Mouse (Mus musculus) hindbrain, embryonic 13.5 days (tissue): ENCODE measurements around the gene Gm813. TPM values are rescaled to one million over a fixed set of nuclear protein-coding genes. Genes with fewer than 3 reads are reported as not detected.
"Not testable (repeated sequence)": the region's sequence is repeated elsewhere in the genome, so short reads cannot be mapped to it uniquely, and the experiment has no call there.

Experiments used
- ATAC-seq: fragments of 200-750 bp; cut with Nextera tagmentation; 2 replicates; pipeline ENCODE4 v1.8.0; 2017; ENCODE audit warnings: moderate TSS enrichment; ENCODE audit not compliant: low FRiP score
- H3K27ac ChIP-seq: fragments of 300-500 bp; sonication (generic); 2 replicates; pipeline ENCODE4 v1.5.1; 2015; ENCODE audit warnings: inconsistent platforms, mild to moderate bottlenecking, moderate library complexity
- H3K27me3 ChIP-seq: fragments of 300-500 bp; sonication (generic); 2 replicates; pipeline ENCODE4 v1.6.1; 2015; ENCODE audit warnings: mild to moderate bottlenecking, inconsistent platforms
- H3K36me3 ChIP-seq: fragments of 300-500 bp; sonication (generic); 2 replicates; pipeline ENCODE4 v1.6.1; 2015; ENCODE audit warnings: mild to moderate bottlenecking, inconsistent platforms
- H3K4me1 ChIP-seq: fragments of 300-500 bp; sonication (generic); replicated peaks from 2 replicates; pipeline ENCODE4 v1.6.1; 2015; ENCODE audit warnings: inconsistent platforms
- H3K4me2 ChIP-seq: fragments of 300-500 bp; sonication (generic); 2 replicates; pipeline ENCODE4 v1.6.1; 2015; ENCODE audit warnings: inconsistent platforms, mild to moderate bottlenecking, moderate library complexity
- H3K4me3 ChIP-seq: fragments of 300-500 bp; sonication (generic); 2 replicates; pipeline ENCODE4 v1.5.1; 2015; ENCODE audit warnings: mild to moderate bottlenecking, inconsistent platforms
- H3K9ac ChIP-seq: fragments of 300-500 bp; sonication (generic); 2 replicates; pipeline ENCODE4 v1.6.1; 2015; ENCODE audit warnings: mild to moderate bottlenecking, inconsistent platforms
- H3K9me3 ChIP-seq: fragments of 300-500 bp; sonication (generic); 2 replicates; pipeline ENCODE4 v1.6.1; 2016; ENCODE audit warnings: inconsistent platforms
- WGBS: fragments of 180-500 bp; shearing (Covaris S2); methylation state at CpG from one replicate; pipeline ENCODE4 v1.1.7; 2015; 5-methylcytosine and 5-hydroxymethylcytosine counted together
- polyA plus RNA-seq: library from polyadenylated mRNA; unstranded; fragments of >200 nt; fragmentation: Nextera tagmentation; extraction: Ambion mirVana; gene quantifications from 2 replicates; pipeline ENCODE4 v1.2.1, GENCODE M21; 2015

Gene Gm813
- polyA plus RNA-seq: not detected in 2 replicates

DNA sequence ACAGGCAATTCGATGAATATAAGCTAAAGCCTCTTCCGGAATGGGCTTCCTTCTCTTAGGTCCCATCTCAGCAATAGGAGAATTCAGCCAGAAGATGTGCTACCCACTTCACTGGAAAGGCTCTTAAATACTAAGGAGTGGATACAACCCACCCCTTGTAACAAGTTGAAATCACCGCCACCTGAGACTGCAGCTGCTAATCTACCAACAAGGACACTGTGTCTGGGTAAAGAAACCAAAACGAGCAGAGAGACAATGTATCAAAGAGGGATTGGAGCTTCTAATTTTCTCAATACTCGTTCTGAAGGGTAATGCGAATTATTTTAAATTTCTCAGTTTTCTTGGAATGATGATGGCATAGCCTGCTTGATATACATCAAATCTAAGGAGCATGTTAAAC lies at the start of gene Gm813:
Gene Gm813, minus strand, starts transcription at position 101 of the 400 bp plus-strand sequence.
- Histone ChIP-seq H3K36me3 (no peaks in the 10 kb centered on the region), H3K4me1 (no peaks in the 10 kb centered on the region), H3K27ac (no peak within 1 kb of the TSS), H3K9me3 (no peaks in the 10 kb centered on the region), H3K9ac (no peak within 1 kb of the TSS), H3K27me3 (no peaks in the 10 kb centered on the region), H3K4me2 (no peak within 1 kb of the TSS), H3K4me3 (no peak within 1 kb of the TSS)
- ATAC-seq: no peak
- 89% methylated on average over 6 of the region's 6 CpGs for WGBS

DNA sequence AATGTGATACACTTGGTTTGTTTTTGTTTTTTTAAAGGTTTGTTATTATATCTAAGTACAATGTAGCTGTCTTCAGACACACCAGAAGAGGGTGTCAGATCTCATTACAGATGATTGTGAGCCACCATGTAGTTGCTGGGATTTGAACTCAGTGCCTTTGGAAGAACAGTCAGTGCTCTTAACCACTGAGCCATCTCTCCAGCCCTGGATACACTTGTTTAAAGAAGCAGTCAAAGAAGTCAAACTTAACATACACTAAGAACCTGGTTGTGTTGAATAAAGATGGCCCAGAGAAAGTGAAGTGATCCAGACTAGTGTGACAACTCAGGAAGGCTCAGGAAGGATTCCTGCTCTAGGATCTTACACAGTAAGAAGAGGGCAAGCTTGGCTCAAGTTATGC lies 48.4 kb upstream of the Gm813 start:
- H3K4me1 ChIP-seq, H3K4me2 ChIP-seq, H3K27me3 ChIP-seq, H3K9me3 ChIP-seq, ATAC-seq, H3K36me3 ChIP-seq, H3K27ac ChIP-seq, H3K4me3 ChIP-seq, H3K9ac ChIP-seq: not testable (repeated sequence)

DNA sequence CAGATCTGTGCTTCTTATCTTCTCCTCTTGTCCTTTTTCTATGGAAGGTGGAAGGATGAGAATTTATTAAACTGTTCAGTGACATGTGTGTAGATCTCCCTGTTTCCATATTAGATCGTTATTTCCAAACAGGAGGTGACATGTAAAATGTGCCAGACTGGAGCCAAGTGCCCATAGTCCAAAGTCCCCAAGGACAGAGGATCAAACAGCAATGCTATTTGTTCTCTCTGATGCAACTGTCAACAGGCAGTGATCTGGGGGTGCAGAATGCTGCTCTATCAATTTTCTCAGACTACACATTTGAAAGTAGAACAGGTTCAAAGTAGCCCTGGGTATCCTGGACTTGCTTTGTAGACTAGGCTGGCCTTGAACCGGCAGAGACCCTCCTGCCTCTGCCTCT lies 47.0 kb upstream of the Gm813 start:
- Histone ChIP-seq H3K9ac (no peak overlapping the region), H3K9me3 (no peaks in the 10 kb centered on the region), H3K27ac (no peak overlapping the region), H3K4me2 (no peak overlapping the region), H3K36me3 (no peaks in the 10 kb centered on the region), H3K4me1 (no peaks in the 10 kb centered on the region), H3K27me3 (no peaks in the 10 kb centered on the region), H3K4me3 (no peak overlapping the region)
- WGBS: 88% methylated on average over 2 of the region's 2 CpGs
- ATAC-seq: no peak

DNA sequence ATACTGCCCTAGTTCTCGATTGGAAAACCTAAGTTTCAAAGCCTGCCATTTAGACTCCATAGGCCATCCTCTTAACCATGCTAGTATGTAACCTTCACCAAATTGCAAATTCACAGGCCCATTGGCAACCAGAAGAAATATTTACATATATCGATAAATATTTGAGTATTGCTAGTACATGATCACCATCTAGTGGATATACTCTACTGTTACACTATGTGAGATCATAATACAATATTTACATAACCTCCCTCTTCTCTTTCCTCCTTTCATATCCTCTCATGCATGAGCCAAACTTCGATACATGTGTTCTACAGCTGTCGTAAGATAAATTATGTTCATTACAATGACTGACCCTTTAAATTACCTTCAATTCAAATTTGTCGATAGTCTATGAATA lies 46.2 kb upstream of the Gm813 start:
- 70% methylated on average over 5 of the region's 5 CpGs for WGBS
- Histone ChIP-seq H3K9me3 (no peaks in the 10 kb centered on the region), H3K27me3 (no peaks in the 10 kb centered on the region), H3K4me3 (no peak overlapping the region), H3K4me2 (no peak overlapping the region), H3K4me1 (no peaks in the 10 kb centered on the region), H3K36me3 (no peaks in the 10 kb centered on the region), H3K27ac (no peak overlapping the region), H3K9ac (no peak overlapping the region)
- no peak for ATAC-seq

DNA sequence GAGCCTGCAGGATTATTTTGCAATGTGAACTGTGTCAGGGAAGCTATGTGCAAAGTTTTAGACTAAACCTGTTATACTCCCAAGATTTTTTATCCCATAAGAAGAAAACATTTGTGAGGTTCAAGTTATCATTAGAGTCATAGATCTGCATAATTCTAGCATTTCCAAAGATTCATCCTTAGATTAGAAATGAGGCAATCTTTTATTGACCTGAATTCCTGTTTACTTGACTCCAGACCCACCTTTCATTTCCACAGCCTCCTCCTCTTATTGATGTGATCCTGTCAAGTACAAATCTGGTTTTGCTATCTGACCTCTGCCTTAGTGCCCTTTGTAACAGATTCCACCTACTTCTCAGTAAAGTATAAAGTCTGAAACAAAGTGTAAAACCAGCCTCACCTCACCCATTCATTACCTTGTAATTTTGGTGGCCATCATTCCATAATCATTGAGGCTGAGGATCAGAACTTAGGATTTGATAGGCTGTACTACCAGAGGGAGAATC lies 45.6 kb upstream of the Gm813 start:
- Histone ChIP-seq H3K9me3 (no peaks in the 10 kb centered on the region), H3K4me3 (no peak overlapping the region), H3K4me1 (no peaks in the 10 kb centered on the region), H3K27ac (no peak overlapping the region), H3K4me2 (no peak overlapping the region), H3K27me3 (no peaks in the 10 kb centered on the region), H3K36me3 (no peaks in the 10 kb centered on the region), H3K9ac (no peak overlapping the region)
- ATAC-seq: no peak

DNA sequence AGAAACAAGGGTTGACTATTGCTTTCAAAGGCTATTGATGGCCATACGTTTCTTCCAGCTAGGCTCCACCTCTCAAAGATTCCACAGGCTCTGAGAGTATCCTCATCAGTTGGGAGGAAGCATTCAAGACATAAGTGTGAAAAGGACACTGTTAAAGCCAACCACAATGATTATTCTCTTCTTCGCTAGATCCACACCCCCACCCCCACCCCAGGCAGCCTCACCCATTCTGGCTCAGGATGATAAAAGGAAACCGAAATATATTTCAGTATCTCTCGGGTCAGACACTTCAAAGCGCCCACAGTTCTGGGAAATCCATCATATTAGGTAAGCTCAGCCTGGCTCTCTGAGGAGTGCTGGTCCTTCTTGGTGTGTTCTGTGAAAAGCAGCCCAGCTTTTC lies 45.0 kb upstream of the Gm813 start:
- 90% methylated on average over 5 of the region's 5 CpGs for WGBS
- H3K4me3 ChIP-seq: no peak overlapping the region
- no peaks in the 10 kb centered on the region for H3K36me3 ChIP-seq
- no peak overlapping the region for H3K9ac ChIP-seq
- no peaks in the 10 kb centered on the region for H3K27me3 ChIP-seq
- H3K4me2 ChIP-seq: no peak overlapping the region
- H3K27ac ChIP-seq: no peak overlapping the region
- no peaks in the 10 kb centered on the region for H3K4me1 ChIP-seq
- no peak for ATAC-seq
- H3K9me3 ChIP-seq: no peaks in the 10 kb centered on the region

DNA sequence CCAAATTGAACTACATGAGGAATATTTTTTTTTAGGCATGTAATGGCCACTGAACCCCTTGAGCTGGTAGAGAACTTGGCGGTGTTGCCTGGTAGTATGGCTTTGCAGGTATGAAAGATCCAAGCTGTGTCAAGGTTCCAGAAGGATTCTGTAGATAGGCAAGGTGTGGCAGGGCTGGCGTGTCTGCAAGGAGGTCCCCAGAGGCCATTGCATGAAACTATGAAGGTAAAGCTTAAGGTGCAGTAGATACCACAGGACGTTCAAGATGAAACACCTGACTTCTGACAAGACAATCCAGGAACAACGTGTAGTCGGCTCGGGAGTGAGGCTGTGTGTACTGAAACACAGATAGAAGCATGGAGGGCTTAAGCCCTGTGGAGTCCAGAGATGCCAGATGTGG lies 41.9 kb upstream of the Gm813 start:
- H3K27ac ChIP-seq: no peak overlapping the region
- H3K4me1 ChIP-seq: no peaks in the 10 kb centered on the region
- no peaks in the 10 kb centered on the region for H3K36me3 ChIP-seq
- WGBS: 95% methylated on average over 6 of the region's 6 CpGs
- H3K9ac ChIP-seq: no peak overlapping the region
- no peak overlapping the region for H3K4me2 ChIP-seq
- no peaks in the 10 kb centered on the region for H3K9me3 ChIP-seq
- no peak for ATAC-seq
- H3K27me3 ChIP-seq: no peaks in the 10 kb centered on the region
- H3K4me3 ChIP-seq: no peak overlapping the region

DNA sequence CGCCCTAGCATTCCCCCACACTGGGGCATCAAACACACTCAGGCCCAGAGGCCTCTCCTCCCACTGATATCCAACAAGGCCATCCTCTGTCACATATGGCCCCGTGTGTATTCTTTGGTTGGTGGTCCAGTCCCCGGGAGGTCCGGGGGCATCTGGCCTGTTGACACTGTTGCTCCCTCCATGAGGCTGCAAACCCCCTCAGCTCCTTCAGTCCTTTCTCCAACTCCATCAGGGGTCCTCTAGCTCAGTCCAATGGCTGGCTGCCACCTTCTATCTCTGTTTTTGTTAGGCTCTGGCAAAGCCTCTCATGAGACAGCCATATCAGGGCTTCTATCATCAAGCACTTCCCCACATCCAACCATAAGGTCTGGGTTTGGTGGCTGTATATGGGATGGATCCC lies 39.7 kb upstream of the Gm813 start:
- Histone ChIP-seq H3K4me3 (no peak overlapping the region), H3K27ac (no peak overlapping the region), H3K9ac (no peak overlapping the region), H3K4me2 (no peak overlapping the region), H3K36me3 (no peaks in the 10 kb centered on the region), H3K4me1 (no peaks in the 10 kb centered on the region), H3K9me3 (no peaks in the 10 kb centered on the region), H3K27me3 (no peaks in the 10 kb centered on the region)
- ATAC-seq: no peak
- 82% methylated on average over 4 of the region's 4 CpGs for WGBS

DNA sequence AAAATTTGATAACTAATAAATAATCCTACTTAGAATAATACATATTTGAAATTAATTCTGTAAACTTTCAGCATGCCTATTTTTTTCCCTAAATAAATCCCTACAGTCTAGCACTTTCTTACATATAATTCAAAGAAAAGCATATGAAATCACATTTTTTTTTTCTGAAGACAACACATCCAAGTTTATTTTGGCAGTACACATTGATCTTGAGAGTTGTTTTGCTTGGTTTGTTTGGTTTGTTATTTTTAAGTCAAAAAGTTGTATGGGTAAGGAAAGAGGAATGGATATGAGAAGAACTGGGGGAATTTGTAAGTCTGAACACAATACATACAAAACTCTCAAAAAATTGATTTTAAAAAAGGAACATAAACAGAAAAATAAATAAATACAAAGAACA lies 39.0 kb upstream of the Gm813 start:
- Histone ChIP-seq H3K4me2 (no peak overlapping the region), H3K27ac (no peak overlapping the region), H3K9me3 (no peaks in the 10 kb centered on the region), H3K36me3 (no peaks in the 10 kb centered on the region), H3K4me1 (no peaks in the 10 kb centered on the region), H3K27me3 (no peaks in the 10 kb centered on the region), H3K4me3 (no peak overlapping the region), H3K9ac (no peak overlapping the region)
- no peak for ATAC-seq

DNA sequence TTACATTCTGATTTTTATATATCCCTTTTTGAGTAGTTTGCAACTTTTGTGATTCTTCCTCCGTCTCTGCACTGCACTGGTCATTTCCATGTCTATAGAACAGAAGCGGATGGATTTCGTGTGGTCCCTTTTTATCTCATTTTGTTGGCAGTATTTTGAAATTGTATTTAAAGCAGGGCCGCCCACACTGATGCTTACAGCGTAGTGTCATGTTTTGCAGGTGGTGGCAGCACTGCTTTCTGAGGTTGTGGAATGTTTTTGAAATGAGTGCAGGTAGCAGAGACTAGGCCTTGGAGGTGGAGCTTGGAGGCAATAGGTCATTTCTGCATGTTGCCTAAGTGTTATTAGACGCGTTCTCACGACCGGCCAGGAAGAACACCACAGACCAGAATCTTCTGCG lies 33.2 kb upstream of the Gm813 start:
- no peaks in the 10 kb centered on the region for H3K4me1 ChIP-seq
- H3K36me3 ChIP-seq: no peaks in the 10 kb centered on the region
- H3K27ac ChIP-seq: no peak overlapping the region
- ATAC-seq: no peak
- WGBS: 95% methylated on average over 10 of the region's 10 CpGs
- no peak overlapping the region for H3K4me3 ChIP-seq
- H3K9ac ChIP-seq: no peak overlapping the region
- no peaks in the 10 kb centered on the region for H3K27me3 ChIP-seq
- no peak overlapping the region for H3K4me2 ChIP-seq
- H3K9me3 ChIP-seq: no peaks in the 10 kb centered on the region

DNA sequence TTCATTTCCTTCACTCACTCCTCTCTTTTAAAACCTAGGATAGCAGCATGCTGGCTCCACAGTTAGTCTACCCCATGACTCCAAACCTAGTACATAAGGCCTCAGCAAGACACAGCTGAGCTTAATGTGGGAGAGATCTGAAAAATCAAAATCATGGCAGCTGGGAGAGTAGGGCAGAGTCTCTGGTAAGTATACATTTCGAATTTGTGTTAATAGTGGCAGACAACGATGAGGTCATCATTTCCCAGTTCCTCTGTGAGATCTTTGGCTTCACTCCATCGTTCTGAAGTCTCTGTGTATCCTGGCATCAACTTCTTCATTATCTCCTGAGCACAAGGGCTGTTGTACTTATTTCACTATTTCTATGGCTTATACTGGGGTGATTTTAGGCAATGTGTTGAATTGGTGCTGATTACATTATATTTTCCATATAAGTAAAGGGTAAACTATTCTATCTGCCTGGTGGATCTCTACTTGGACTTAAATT lies 22.0 kb upstream of the Gm813 start, which contains the start of gene E330017A01Rik:
Gene E330017A01Rik, minus strand, starts transcription at position 51 of the 487 bp plus-strand sequence.
- 90% methylated on average over 3 of the region's 3 CpGs for WGBS
- Histone ChIP-seq H3K27ac (no peak within 1 kb of the TSS), H3K4me2 (no peak within 1 kb of the TSS), H3K4me1 (no peaks in the 10 kb centered on the region), H3K36me3 (no peaks in the 10 kb centered on the region), H3K9me3 (no peaks in the 10 kb centered on the region), H3K27me3 (no peaks in the 10 kb centered on the region), H3K4me3 (no peak within 1 kb of the TSS), H3K9ac (no peak within 1 kb of the TSS)
- ATAC-seq: no peak

DNA sequence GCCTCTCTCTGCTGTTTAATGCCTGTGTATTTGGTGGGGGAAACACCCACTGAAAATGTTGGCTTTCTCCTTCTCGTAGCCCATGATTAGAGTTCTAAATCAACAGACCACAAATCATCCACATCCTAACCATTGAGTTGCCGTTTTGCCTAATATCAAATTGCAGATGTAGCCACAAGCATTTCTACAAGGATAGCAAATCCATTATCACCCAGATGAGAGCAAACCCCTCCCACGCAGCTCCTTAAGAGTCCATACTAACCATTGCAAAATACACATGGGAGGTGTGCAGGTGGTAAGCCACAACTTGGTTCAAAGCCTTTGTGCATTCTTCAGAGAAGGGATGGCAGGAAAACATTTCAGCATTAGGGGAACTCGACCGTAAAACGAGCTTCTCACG lies 21.2 kb upstream of the Gm813 start:
- H3K4me2 ChIP-seq: no peak overlapping the region
- no peak overlapping the region for H3K9ac ChIP-seq
- no peak for ATAC-seq
- H3K4me3 ChIP-seq: no peak overlapping the region
- H3K9me3 ChIP-seq: no peaks in the 10 kb centered on the region
- H3K4me1 ChIP-seq: no peaks in the 10 kb centered on the region
- no peak overlapping the region for H3K27ac ChIP-seq
- WGBS: 84% methylated on average over 7 of the region's 7 CpGs
- no peaks in the 10 kb centered on the region for H3K36me3 ChIP-seq
- no peaks in the 10 kb centered on the region for H3K27me3 ChIP-seq

DNA sequence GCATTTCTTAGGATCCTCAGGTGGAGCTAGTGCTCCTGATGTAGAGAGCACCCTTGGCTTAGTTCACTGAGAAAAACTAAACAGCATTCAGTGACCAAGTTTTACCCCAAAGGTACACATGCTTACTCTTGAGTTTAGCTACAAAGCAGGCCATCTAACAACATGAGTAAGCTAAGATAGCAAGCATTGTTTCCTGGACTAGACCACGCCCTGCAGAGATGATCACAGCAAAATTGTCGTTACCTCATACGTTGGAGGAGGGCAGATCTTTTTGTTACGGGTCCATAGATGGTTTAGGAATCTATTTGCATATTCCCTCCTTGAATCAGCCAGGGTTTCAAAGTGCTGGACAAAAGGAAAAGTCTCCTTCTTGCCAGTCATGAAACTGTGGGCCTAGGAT lies 20.7 kb upstream of the Gm813 start:
- H3K4me2 ChIP-seq: no peak overlapping the region
- no peak for ATAC-seq
- no peaks in the 10 kb centered on the region for H3K9me3 ChIP-seq
- no peaks in the 10 kb centered on the region for H3K4me1 ChIP-seq
- H3K9ac ChIP-seq: no peak overlapping the region
- no peaks in the 10 kb centered on the region for H3K27me3 ChIP-seq
- no peaks in the 10 kb centered on the region for H3K36me3 ChIP-seq
- H3K4me3 ChIP-seq: no peak overlapping the region
- WGBS: 84% methylated on average over 4 of the region's 4 CpGs
- no peak overlapping the region for H3K27ac ChIP-seq

DNA sequence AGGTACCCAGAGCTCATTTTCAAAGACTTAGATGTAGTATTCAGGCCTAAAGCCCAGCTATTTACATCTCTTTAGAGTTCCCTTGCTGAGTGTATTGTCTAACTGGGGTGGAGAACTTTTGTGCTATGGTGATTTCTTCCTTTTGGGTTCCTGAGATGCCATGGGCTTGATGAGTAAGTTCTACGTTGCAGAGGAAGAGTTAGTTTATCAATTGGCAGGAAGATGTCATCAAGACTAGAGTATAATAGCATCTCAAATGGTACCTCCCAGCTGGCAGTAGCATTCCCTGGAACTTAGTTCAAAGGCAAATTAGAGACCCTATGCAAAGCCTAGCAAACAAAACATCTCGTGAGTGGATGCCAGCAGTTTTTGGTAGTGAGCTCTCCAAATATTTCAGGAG lies 19.1 kb upstream of the Gm813 start:
- ATAC-seq: no peak

More for the DNA sequence above, 19.1 kb upstream of the Gm813 start:
- H3K27ac ChIP-seq: no peak overlapping the region
- WGBS: 48% methylated on average over 2 of the region's 2 CpGs
- no peak overlapping the region for H3K4me3 ChIP-seq
- H3K9ac ChIP-seq: no peak overlapping the region
- H3K27me3 ChIP-seq: no peaks in the 10 kb centered on the region
- no peaks in the 10 kb centered on the region for H3K36me3 ChIP-seq
- H3K4me2 ChIP-seq: no peak overlapping the region
- no peaks in the 10 kb centered on the region for H3K4me1 ChIP-seq
- no peaks in the 10 kb centered on the region for H3K9me3 ChIP-seq
